Mouse (Mus musculus): ENCODE measurements around the gene Trpc4. TPM values are rescaled to one million over a fixed set of nuclear protein-coding genes. Genes with fewer than 3 reads are reported as not detected.
A peak's percentile ranks its signal among the peaks of the same experiment; 100 is the strongest.

Trpc4 gene
- total RNA-seq (2021) = under 1 TPM; 0.19 to 0.36 TPM

GRCm38 (mm10) chr3:54155639-54156315 lies at the start of gene Trpc4:
Gene Trpc4 (plus strand): TSS chr3:54156035.
- DNase-seq = no peak
- intact Hi-C loops (cut with DNase I) = no loop called here

- intact Hi-C loops (cut with DNase I) = no loop called here
- DNase-seq = no peak
Measured at GRCm38 (mm10) chr3:54111489-54111888, 44.3 kb upstream of the Trpc4 start.

GRCm38 (mm10) chr3:54135376-54135775 lies 20.5 kb upstream of the Trpc4 start:
- intact Hi-C loops (cut with DNase I) = no loop called here
- DNase-seq = no peak

- intact Hi-C loops (cut with DNase I) = no loop called here
- DNase-seq = no peak
Measured at GRCm38 (mm10) chr3:54141376-54141775, 14.5 kb upstream of the Trpc4 start.

GRCm38 (mm10) chr3:54154844-54155638 lies 794 bp upstream of the Trpc4 start:
- DNase-seq = no peak
- intact Hi-C loops (cut with DNase I) = no loop called here

GRCm38 (mm10) chr3:54156316-54157000 lies 623 bp downstream of the Trpc4 start:
- intact Hi-C loops (cut with DNase I) = no loop called here
- no peak for DNase-seq

GRCm38 (mm10) chr3:54170701-54171100 lies 14.9 kb downstream of the Trpc4 start:
- DNase-seq = no peak
- intact Hi-C loops (cut with DNase I) = no loop called here

GRCm38 (mm10) chr3:54177296-54177695 lies 21.5 kb downstream of the Trpc4 start:
- DNase-seq = no peak

GRCm38 (mm10) chr3:54190932-54191668 lies 35.3 kb downstream of the Trpc4 start:
- intact Hi-C loops (cut with DNase I) = no loop called here
- no peak for DNase-seq

More at GRCm38 (mm10) chr3:54177296-54177695, 21.5 kb downstream of the Trpc4 start:
- intact Hi-C loops (cut with DNase I) = no loop called here

- no peak for DNase-seq
- intact Hi-C loops (cut with DNase I) = no loop called here
Measured at GRCm38 (mm10) chr3:54201231-54201630, 45.4 kb downstream of the Trpc4 start.

GRCm38 (mm10) chr3:54204386-54204785 lies 48.6 kb downstream of the Trpc4 start:
- DNase-seq = no peak
- intact Hi-C loops (cut with DNase I) = no loop called here

GRCm38 (mm10) chr3:54210112-54210511 lies 54.3 kb downstream of the Trpc4 start:
- intact Hi-C loops (cut with DNase I) = no loop called here
- DNase-seq = no peak

GRCm38 (mm10) chr3:54211441-54211840 lies 55.6 kb downstream of the Trpc4 start:
- intact Hi-C loops (cut with DNase I) = no loop called here
- DNase-seq = no peak

GRCm38 (mm10) chr3:54222549-54222948 lies 66.7 kb downstream of the Trpc4 start:
- intact Hi-C loops (cut with DNase I) = no loop called here
- DNase-seq = no peak

GRCm38 (mm10) chr3:54228463-54228862 lies 72.6 kb downstream of the Trpc4 start:
- DNase-seq = no peak
- intact Hi-C loops (cut with DNase I) = no loop called here

- intact Hi-C loops (cut with DNase I) = no loop called here
- peak; percentile 32 to 43 for DNase-seq
Measured at GRCm38 (mm10) chr3:54238891-54239290, 83.1 kb downstream of the Trpc4 start.

- no peak for DNase-seq
- intact Hi-C loops (cut with DNase I) = no loop called here
Measured at GRCm38 (mm10) chr3:54239426-54239825, 83.6 kb downstream of the Trpc4 start.

- intact Hi-C loops (cut with DNase I) = no loop called here
- DNase-seq = no peak
Measured at GRCm38 (mm10) chr3:54243136-54243535, 87.3 kb downstream of the Trpc4 start.

GRCm38 (mm10) chr3:54244729-54245465 lies 89.1 kb downstream of the Trpc4 start:
- intact Hi-C loops (cut with DNase I) = no loop called here
- DNase-seq = no peak

- no peak for DNase-seq
Measured at GRCm38 (mm10) chr3:54246416-54246815, 90.6 kb downstream of the Trpc4 start.

More at GRCm38 (mm10) chr3:54246416-54246815, 90.6 kb downstream of the Trpc4 start:
- intact Hi-C loops (cut with DNase I) = no loop called here
